Mouse (Mus musculus): Measurements from ENCODE around the gene Vmn1r198.

DNA sequence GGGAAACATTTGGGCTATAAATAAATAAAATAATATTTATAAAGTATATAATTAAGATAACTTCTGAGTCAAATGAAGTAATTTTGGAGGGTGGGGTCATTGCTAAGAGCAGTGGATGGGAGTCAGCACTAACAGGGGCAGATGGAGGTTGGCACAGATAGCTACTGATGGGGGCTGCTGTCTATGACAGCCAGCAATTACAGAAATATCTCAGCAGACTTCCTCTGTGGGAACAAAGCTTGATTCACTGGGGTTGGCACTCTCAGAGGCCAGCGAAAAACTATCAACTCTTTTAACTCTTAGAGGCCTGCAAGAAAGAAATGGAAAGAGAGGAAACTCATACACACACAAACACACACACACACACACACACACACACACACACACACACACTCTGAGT lies 52.8 kb downstream of the Vmn1r198 start:
- TF ChIP-seq CTCF (IDR thresholded peaks at IDR 0.05; ENCODE audit: borderline replicate concordance, insufficient read depth, low read length) = no peak
- no peak for TF ChIP-seq POLR2A (IDR thresholded peaks at IDR 0.05; ENCODE audit: low read depth, low read length)
